Mouse (Mus musculus): Measurements from ENCODE around the gene Spen.

DNA sequence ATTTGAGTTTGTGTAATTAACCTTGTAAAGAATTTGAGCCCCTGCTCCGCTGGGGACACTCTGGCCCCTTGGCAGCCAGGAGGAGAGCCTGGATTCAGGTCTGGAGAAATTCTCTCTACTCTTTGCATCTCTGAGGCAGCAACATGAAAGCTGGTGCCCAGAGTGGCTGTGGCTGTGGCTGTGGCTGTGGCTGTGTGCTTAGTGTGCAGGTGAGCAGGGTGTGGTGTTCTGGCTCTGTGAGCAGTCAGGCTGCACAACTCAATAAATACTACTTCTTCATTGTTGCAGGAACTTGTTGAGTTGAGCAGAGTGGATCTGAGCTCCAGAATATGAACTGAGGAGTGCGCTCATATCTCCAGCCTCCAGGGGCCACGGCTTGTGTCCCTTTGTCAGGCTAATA is 79.5 kb downstream of the Spen start:
- TF ChIP-seq POLR2A (IDR thresholded peaks at IDR 0.05; ENCODE audit: borderline replicate concordance, low read depth, low read length) (no peak), CTCF (IDR thresholded peaks at IDR 0.05; ENCODE audit: low read depth, low read length) (no peak)
